Mouse (Mus musculus) hindbrain, postnatal 0 days (tissue): ENCODE measurements around the gene Paxx. TPM values are rescaled to one million over a fixed set of nuclear protein-coding genes. Genes with fewer than 3 reads are reported as not detected.
A peak's percentile ranks its signal among the peaks of the same experiment; 100 is the strongest.

ENCODE experiments used
- ATAC-seq: fragments of 200-750 bp; cut with Nextera tagmentation; 2 replicates; pipeline ENCODE4 v1.8.0; 2017; ENCODE audit warnings: mild to moderate bottlenecking, moderate TSS enrichment, moderate library complexity
- DNase-seq: peaks from one replicate; pipeline ENCODE4 v3.0.0-alpha.2; 2015; ENCODE audit warnings: low spot score
- H3K27ac ChIP-seq: fragments of 300-500 bp; sonication (generic); 2 replicates; pipeline ENCODE4 v1.5.1; 2014; ENCODE audit warnings: mild to moderate bottlenecking
- H3K27me3 ChIP-seq: fragments of 300-500 bp; sonication (generic); 2 replicates; pipeline ENCODE4 v1.6.1; 2014; ENCODE audit warnings: low read length, mixed read lengths; ENCODE audit not compliant: insufficient read depth
- H3K36me3 ChIP-seq: fragments of 300-500 bp; sonication (generic); 2 replicates; pipeline ENCODE4 v1.6.1; 2014; ENCODE audit warnings: low read length, mixed read lengths; ENCODE audit not compliant: insufficient read depth
- H3K4me1 ChIP-seq: fragments of 300-500 bp; sonication (generic); 2 replicates; pipeline ENCODE4 v1.6.1; 2014; ENCODE audit warnings: antibody characterized with exemption, low read length, mixed read lengths; ENCODE audit not compliant: insufficient read depth
- H3K4me2 ChIP-seq: fragments of 300-500 bp; sonication (generic); 2 replicates; pipeline ENCODE4 v1.6.1; 2014; ENCODE audit warnings: low read depth, mild to moderate bottlenecking, low read length, moderate library complexity, mixed read lengths
- H3K4me3 ChIP-seq: fragments of 300-500 bp; sonication (generic); 2 replicates; pipeline ENCODE4 v1.5.1; 2014; ENCODE audit warnings: low read length
- H3K9ac ChIP-seq: fragments of 300-500 bp; sonication (generic); replicated peaks from 2 replicates; pipeline ENCODE4 v1.6.1; 2014; ENCODE audit warnings: mild to moderate bottlenecking, low read length, moderate library complexity, mixed read lengths
- H3K9me3 ChIP-seq: fragments of 300-500 bp; sonication (generic); 2 replicates; pipeline ENCODE4 v1.6.1; 2016; ENCODE audit warnings: low read length, mixed read lengths
- CTCF ChIP-seq: IDR thresholded peaks from 2 replicates; pipeline ENCODE4 v1.5.1; 2016; ENCODE audit warnings: antibody characterized with exemption, control low read depth, low read depth
- WGBS: fragments of 180-500 bp; shearing (Covaris S2); extraction: QIAGEN DNeasy Blood & Tissue Kit; methylation state at CpG from one replicate; pipeline ENCODE4 v1.1.7; 2014; 5-methylcytosine and 5-hydroxymethylcytosine counted together
- polyA plus RNA-seq: library from polyadenylated mRNA; unstranded; fragments of >200 nt; fragmentation: Nextera tagmentation; extraction: Ambion mirVana; gene quantifications from 2 replicates; pipeline ENCODE4 v1.2.1, GENCODE M21; 2015
- total RNA-seq: library from RNA; depleted of rRNA; stranded (reverse); fragments of >200 nt; gene quantifications from 2 replicates; pipeline ENCODE4 v1.2.3, GENCODE M21; 2014

Paxx gene
- total and polyA plus RNA-seq, 2 experiments from 2014 or later, result 141 to 187 TPM

DNA sequence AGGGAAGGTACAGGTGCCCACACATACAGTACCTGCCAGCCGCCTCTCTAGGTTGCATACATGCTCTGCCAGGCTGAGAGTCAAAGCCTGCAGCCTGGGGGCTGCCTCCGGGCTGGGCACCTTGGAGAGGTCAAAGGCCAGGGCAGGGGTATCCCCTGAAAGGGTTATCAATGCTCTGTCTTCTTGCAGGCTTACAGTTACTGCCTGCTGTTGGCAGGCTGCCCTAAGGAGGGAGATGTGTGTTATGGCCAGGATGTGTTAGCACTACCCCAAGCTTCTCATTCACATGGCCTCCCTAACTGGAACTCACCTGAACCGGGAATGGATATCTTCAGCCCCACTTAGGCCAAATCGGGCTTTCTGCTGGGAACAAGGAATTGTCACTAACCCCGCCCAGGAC, 759 bp downstream of the Paxx start:
- 22% methylated on average over 5 of the region's 5 CpGs for WGBS
- Histone ChIP-seq H3K4me1 (peaks cover 17% of the 10 kb centered on the region), H3K9ac (peak overlapping the region; percentile 70), H3K9me3 (no peaks in the 10 kb centered on the region), H3K4me2 (peak overlapping the region; percentile 75), H3K4me3 (peak overlapping the region; percentile 72), H3K27me3 (no peaks in the 10 kb centered on the region), H3K27ac (peak overlapping the region; percentile 94), H3K36me3 (peaks cover 18% of the 10 kb centered on the region; the same call in 1 of the 2 replicates)
- no peak for TF ChIP-seq CTCF
- peak; percentile 22 for ATAC-seq
- peak; percentile 60 for DNase-seq

DNA sequence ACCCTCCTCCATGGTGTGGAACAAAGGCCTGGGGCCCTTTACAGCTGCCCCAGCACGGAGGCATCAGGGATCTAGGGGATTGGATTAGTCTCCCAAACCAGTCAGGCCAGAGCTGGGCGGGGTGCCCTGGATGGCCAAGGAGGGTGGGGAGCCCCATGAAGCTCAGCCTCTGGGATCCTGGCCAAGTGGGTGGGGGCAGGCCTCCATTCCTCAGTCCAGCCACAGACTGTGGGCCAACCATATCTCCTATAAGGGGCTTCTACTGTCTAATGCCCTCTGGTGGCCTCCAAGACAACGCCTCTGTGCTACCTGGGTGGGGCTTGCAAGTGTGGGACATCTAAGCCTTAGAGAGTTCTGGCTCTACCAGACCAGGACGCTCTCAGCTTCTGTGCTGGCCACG, 2.0 kb downstream of the Paxx start:
- no peaks in the 10 kb centered on the region for H3K27me3 ChIP-seq
- H3K9ac ChIP-seq, result 0 out of 2 replicates have a peak overlapping the region, but pooled peaks have one; percentile 70
- TF ChIP-seq CTCF, result peak; percentile 23; the same call in 1 of the 2 replicates
- H3K9me3 ChIP-seq, result no peaks in the 10 kb centered on the region
- DNase-seq, result no peak
- peak overlapping the region; percentile 45; the same call in 1 of the 2 replicates for H3K27ac ChIP-seq
- ATAC-seq, result no peak
- no peak overlapping the region for H3K4me2 ChIP-seq
- no peak overlapping the region for H3K4me3 ChIP-seq
- peaks cover 18% of the 10 kb centered on the region; the same call in 1 of the 2 replicates for H3K36me3 ChIP-seq
- WGBS, result 78% methylated on average over 5 of the region's 5 CpGs
- peaks cover 17% of the 10 kb centered on the region for H3K4me1 ChIP-seq

DNA sequence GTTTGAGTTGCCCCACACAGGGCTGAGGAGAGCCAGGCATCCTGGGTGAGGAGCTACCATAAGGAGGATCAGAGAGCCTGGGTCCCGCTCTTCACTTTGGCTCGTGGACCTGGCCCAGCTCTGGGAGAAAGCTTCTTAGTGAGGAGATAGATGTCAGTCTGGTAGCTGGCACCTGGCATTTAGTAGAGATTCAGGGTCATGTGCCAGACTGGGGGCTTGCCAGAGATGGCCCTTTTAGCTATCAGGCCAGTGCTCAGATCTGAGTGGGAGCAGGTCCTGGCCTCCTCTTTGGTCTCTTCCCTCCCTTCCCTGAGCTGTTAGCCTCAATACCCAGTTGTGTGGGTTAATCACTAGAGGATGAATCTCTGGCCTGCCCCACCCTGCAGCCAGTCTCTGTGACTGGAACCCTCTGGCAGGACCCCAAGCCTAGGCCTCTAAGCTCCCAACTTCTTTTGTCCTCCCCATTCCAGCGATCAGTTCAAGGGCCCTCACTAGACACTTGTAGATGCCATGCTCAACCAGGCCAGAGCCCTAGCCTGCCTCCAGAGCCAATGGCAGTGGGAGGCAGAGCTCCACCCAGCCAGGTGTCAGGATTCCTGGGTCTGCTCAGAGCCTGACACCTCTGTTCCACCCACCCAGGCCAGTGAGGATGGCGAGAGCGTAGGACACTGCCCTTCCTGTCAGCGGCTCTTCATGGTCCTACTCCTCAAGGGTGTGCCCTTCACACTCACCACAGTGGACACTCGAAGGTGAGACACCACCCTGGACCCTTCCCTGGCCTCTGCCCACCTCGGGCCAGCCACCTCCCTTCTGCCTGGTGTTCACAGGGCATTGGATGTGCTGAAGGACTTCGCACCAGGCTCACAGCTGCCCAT, 3.6 kb downstream of the Paxx start:
- H3K4me1 ChIP-seq, result peaks cover 17% of the 10 kb centered on the region
- DNase-seq (no peak), ATAC-seq (no peak)
- H3K27me3 ChIP-seq, result no peaks in the 10 kb centered on the region
- peaks cover 18% of the 10 kb centered on the region; the same call in 1 of the 2 replicates for H3K36me3 ChIP-seq
- 83% methylated on average over 9 of the region's 9 CpGs for WGBS
- no peak overlapping the region for H3K27ac ChIP-seq
- no peak overlapping the region for H3K4me3 ChIP-seq
- no peak overlapping the region for H3K4me2 ChIP-seq
- no peak overlapping the region for H3K9ac ChIP-seq
- no peaks in the 10 kb centered on the region for H3K9me3 ChIP-seq
- no peak for TF ChIP-seq CTCF

DNA sequence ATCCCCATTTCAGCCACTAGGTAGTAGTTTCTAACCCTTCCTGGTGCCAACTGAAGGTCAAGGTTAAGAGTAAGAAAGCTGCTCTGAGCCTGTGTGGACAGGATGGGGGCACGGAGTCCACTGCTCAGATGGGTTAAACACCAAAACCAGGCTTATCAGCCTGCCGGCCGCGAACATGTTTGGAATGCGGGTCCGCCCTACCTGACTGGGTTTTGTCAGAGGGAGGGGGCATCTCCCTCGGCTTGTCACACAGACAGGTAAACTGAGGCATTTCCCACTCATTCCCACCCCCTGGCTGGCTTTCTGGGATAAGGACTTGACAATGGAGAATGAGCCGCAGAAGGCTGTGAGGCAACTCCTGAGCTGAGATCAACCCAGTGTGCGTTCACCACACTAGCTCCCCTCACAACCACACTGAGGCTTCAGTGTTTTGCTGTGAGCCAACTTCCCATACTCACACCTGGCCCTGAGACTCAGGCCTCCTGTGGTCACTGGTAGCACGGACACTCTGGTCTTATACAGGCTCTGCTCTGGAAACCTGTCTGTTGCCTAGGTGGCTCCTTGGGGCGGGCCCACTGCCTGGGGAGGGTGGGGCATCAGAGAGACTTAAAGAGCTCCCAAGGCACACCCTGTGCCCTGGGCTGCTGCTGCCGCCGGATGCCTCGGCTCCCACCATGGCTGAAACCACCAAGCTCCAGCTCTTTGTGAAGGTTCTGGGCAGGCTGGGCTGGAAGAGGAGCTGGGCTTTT, 4.5 kb downstream of the Paxx start, which contains the start of gene Clic3:
Gene Clic3 (plus strand): TSS at position 634 of the 749 bp plus-strand sequence.
- DNase-seq (no peak), ATAC-seq (no peak)
- H3K9ac ChIP-seq, result no peak within 1 kb of the TSS
- peaks cover 15% of the 10 kb centered on the region for H3K4me1 ChIP-seq
- H3K27ac ChIP-seq, result no peak within 1 kb of the TSS
- H3K36me3 ChIP-seq, result peaks cover 18% of the 10 kb centered on the region; the same call in 1 of the 2 replicates
- no peak for TF ChIP-seq CTCF
- H3K4me3 ChIP-seq, result no peak within 1 kb of the TSS
- H3K27me3 ChIP-seq, result no peaks in the 10 kb centered on the region
- 61% methylated on average over 14 of the region's 14 CpGs for WGBS
- H3K9me3 ChIP-seq, result no peaks in the 10 kb centered on the region
- H3K4me2 ChIP-seq, result no peak within 1 kb of the TSS

DNA sequence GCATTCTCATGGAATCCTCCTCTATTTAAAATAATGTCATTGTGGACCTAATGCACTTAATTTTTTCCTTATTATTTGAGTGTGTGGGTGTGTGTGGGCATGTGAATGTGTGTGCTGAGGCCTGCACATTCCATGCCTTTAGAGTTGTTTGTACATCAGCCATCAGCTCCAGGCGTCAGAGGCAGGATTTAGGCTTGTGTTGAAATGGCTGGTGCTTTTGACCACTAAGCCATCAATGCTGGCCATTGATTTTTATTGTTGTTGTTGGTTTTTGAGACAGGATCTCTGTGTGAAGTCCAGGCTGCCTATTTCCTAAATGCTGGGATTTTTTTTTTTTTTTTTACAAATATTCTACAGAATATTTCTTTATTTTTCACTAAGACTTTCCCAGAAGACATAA, 7.9 kb downstream of the Paxx start:
- 52% methylated on average over 1 of the region's 1 CpGs for WGBS
- Histone ChIP-seq H3K4me3 (no peak overlapping the region), H3K4me1 (no peaks in the 10 kb centered on the region), H3K27me3 (no peaks in the 10 kb centered on the region), H3K4me2 (no peak overlapping the region), H3K36me3 (peaks cover 14% of the 10 kb centered on the region; the same call in 1 of the 2 replicates), H3K27ac (no peak overlapping the region), H3K9me3 (no peaks in the 10 kb centered on the region), H3K9ac (no peak overlapping the region)
- TF ChIP-seq CTCF, result no peak
- ATAC-seq (no peak), DNase-seq (no peak)

DNA sequence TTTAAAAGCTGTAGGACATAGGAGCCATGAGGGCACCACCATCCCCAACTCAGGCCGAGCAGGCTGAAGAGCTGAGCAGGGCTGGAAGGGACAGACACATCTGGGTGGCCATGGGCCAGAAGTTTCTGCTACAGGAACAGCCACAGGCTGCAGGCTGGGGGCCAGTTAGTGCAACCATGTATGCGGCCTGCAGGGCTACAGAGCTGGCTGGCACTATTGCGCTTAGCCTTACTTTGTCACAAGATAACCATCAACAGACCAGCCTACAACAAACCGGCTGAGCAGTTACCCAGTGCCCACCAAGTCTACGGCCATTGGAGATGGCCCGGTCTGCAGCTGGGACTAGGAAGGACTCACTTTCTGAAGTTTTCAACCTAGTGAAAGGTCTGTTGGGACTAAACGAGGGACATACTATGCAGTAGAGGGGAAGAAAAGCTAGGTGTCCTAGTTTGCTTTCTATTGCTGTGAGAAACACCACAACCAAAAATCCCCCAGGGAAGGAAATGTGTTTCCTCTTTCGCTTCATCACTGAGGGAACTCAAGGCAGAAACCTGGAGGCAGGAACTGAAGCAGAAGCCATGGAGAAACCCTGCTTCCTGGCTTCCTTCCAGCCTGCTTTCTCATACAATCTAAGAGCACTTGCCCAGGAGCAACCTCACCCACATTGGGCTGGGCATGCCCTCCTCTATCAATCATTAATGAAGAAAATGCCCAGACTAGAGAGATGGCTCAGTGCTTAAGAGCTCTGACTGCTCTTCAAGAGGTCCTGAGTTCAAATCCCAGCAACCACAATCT, 9.8 kb downstream of the Paxx start:
- H3K9ac ChIP-seq, result no peak overlapping the region
- H3K4me1 ChIP-seq, result no peaks in the 10 kb centered on the region
- no peaks in the 10 kb centered on the region for H3K27me3 ChIP-seq
- DNase-seq (no peak), ATAC-seq (no peak)
- no peak overlapping the region for H3K4me3 ChIP-seq
- no peak overlapping the region for H3K4me2 ChIP-seq
- no peaks in the 10 kb centered on the region for H3K9me3 ChIP-seq
- H3K36me3 ChIP-seq, result peaks cover 28% of the 10 kb centered on the region; the same call in 1 of the 2 replicates
- H3K27ac ChIP-seq, result no peak overlapping the region
- WGBS, result 82% methylated on average over 8 of the region's 8 CpGs
- no peak for TF ChIP-seq CTCF
